Mouse (Mus musculus): ENCODE measurements at regions not wholly inside any gene's neighbourhood (a gene's known extent, or its start where the extent isn't known, plus 50 kb on each side); places are given as distances from the start of the nearest gene placed in this dataset.

- TF ChIP-seq CTCF (IDR thresholded peaks at IDR 0.05; ENCODE audit: extremely low read depth, insufficient read depth, insufficient read length, insufficient replicate concordance) (no peak), POLR2A (IDR thresholded peaks at IDR 0.05; ENCODE audit: low read depth, low read length) (no peak)
Observed at GRCm38 (mm10) chr13:52014566-52014965, 168.1 kb downstream of the Gadd45g start.

Data from spleen, adult 2 months (tissue).